Mouse (Mus musculus) left cerebral cortex, postnatal 10 days (tissue): Measurements from ENCODE around the gene Shld2. TPM values are rescaled to one million over a fixed set of nuclear protein-coding genes. Genes with fewer than 3 reads are reported as not detected.
"Not testable (repeated sequence)": the region's sequence is repeated elsewhere in the genome, so short reads cannot be mapped to it uniquely, and the experiment has no call there.

Experiments used
- DNase-seq, 2 experiments: peaks; one replicate each; pipeline ENCODE4 v3.0.0; 2021 to 2022; ENCODE audit warnings: low spot score in 2 of 2, mixed read lengths in 1 of 2; ENCODE audit errors: extremely low spot score in 1 of 2
- intact Hi-C: fragments of 180-260 bp; cut with DNase I; formaldehyde crosslinking; loops from one replicate; pipeline ENCODE4 v1.15.1; 2025
- total RNA-seq, 2 experiments: library from RNA; stranded (reverse); gene quantifications; 2 replicates each; pipeline ENCODE4 v1.2.3; 2021

Gene Shld2
- total RNA-seq, 2 experiments from 2014 or later, result 10.4 to 11.3 TPM

DNA sequence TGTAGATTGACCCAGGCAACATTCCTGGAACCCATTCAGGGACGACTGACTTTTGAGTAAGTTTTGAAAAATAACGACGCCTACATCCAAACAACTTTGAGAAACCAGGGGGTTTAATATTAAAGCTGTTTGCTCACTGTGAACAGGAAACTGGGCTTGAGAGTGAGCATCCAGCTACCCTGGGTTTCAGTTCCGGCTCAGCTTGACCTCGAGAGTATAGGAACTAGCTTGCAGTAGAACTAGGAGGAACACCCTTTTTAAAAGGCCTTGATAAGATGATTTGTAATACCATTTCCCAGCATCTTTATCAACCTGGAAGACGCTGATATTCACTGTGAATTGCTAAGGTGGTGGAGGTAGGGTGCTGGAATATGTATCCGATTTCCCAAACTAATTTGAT is 13.9 kb downstream of the Shld2 start:
- no peak for DNase-seq
- intact Hi-C loops, result no loop called here

DNA sequence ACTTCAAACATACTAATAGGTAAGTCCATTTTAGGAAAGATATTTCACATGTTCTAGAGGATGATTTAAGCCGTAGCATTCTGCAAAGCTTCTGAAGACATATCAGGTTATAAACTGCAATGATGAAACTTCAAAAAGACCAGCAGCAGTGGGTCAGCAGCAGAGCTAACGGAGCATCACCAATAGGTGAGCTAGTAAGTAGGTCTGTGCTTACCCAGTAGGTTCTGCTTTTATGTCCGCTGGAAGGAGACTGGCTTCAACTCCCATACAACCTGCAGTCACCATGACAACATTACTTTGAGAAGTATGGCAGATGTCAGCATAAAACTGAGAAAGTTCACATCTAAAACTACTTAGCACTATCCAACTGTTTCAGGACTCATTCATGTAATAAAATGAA is 16.7 kb downstream of the Shld2 start:
- DNase-seq, result no peak
- intact Hi-C loops, result no loop called here

GRCm38 (mm10) chr14:34290229-34290628 is 20.1 kb downstream of the Shld2 start:
- intact Hi-C loops, result no loop called here
- no peak for DNase-seq

DNA sequence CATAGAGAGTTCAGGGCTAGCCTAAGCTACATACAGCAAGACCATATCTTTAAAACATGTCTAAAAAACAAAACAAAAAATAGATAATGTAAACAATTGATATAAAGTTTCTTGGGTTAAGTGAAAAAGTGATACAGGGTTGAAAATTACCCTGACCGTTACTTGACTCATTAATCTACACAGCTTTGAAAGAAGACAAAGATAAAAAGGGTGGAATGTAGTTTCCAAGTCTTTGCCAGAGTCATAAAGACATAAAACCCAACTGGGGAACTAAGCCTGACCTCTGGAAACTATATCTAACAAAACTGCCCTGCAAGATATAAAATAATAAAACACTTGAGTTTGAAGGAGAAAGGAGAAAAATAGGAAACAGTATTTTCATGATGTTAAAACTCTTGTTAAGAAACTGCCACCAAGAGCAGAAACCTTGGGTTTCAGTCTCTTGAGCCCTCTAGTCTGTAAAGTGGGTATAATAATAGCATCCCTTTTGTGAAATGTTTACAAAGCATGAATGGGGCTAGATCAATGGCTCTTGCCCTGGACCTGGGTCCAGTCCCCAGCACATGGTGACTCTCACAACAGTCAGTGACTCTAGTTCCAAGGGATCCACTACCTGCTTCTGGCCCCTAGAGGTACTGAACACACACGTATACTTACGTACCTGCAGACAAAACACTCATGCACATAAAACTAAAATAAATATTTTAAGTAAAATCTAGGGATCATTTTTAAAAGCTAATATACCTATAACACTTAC is 20.9 kb downstream of the Shld2 start:
- intact Hi-C loops, result no loop called here
- no peak for DNase-seq

DNA sequence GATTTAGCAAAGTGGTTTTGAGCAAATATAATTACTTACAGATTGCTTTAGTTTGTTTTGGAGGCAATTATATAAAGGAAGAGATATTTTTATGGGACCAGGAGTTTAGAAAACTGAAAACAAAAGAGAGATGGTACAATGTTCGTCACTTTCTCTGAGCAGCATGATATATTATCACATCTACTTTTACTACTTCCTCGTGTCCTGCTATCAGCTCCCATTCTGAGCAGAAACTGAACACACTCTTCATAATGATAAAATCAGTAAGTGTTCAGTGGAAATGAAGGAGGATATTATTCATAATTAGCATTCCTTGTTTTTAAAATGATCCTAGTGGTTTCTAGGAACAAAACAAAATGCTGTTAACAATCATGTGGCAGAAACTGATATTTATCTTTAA is 21.9 kb downstream of the Shld2 start:
- intact Hi-C loops, result no loop called here

DNA sequence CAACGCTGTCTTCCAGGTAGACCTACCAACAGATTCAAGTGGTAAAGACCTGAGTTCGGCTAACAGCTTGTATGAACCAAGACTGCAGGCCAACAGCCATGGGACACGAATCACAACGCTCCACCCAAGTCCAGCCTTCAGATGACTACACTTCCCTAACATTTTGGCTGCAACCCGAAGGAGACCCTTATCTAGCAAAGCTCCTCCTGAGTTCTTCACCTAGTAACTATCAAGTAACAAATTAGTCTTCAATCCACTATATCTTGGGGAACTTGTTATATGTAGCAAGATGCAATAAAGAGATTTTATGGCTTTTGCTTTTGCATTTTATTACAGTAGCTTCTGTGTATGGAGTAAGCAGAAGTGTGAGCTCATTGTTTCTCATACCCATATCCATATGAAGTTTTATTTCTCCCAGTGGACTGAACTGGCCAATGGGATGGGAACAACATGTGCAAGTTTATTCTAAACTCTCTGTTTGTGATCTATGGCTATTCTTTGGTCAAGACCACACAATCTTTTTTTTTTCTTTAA is 28.5 kb downstream of the Shld2 start:
- intact Hi-C loops, result no loop called here
- no peak for DNase-seq

More for the DNA sequence above, 21.9 kb downstream of the Shld2 start:
- no peak for DNase-seq

- intact Hi-C loops, result no loop called here
- no peak for DNase-seq
Observed at GRCm38 (mm10) chr14:34280798-34281197, 29.5 kb downstream of the Shld2 start.

DNA sequence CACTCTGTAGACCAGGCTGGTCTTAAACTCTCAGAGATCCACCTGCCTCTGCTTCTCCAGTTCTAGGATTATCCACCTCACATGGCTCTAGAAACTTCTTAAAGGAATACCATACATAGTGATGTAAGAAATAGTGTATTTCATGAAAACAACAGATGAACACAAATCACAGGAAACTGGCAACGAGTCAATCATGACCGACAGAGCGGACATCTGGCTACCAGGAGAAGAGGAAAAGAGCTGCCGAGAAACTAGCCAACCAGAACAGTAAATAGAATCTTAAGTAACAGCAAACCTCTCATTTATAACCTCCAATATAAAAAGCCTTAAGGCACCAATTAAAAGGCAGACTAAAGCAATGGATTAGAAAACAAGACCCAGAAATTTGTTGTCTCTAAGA is 30.6 kb downstream of the Shld2 start:
- DNase-seq, result no peak
- intact Hi-C loops, result no loop called here

DNA sequence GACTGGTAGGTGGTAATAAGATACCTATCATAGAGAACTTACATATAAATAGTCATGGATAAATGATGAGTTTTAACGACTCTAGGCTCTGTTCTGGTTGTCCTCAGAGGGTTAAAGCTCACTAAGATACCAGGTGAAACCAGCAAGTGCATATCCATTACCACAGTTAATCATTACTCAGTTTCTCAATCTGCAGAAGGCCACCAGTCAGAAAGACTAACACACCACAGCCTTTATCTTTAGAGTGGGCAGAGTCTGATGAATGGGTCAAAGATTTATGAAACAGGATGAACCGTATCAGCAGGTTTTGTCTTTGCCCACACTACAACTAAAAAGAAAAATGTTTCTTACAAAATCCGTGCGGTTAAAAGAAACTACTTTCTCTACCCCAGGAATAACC is 35.1 kb downstream of the Shld2 start:
- intact Hi-C loops, result no loop called here
- no peak for DNase-seq

DNA sequence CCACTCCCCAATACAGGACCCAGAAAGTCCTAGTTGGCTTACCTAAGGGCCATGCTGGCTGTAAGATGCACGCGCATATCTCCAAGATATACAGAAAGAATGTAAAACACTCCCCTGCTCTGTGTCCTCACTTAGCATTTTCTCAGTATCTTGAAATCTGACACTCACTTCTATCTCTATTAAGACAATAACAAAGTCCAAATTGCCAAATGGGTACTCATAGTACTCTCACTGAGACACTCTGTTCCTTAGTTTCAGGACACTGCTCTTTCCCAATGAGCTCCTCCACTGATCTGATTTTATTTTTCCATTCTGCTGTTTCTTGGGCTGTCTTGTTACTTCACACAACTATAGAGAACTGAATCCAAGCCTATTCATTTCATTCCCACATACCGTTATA is 36.2 kb downstream of the Shld2 start:
- intact Hi-C loops, result loop anchor here (5.0 kb wide), 1 partner anchor 88 kb away; no protein-coding TSS in a partner anchor
- DNase-seq, result no peak

- DNase-seq, result no peak
- intact Hi-C loops, result loop anchor here (5.0 kb wide), 1 partner anchor 89 kb away; no protein-coding TSS in a partner anchor
Observed at GRCm38 (mm10) chr14:34273280-34273679, 37.0 kb downstream of the Shld2 start.

DNA sequence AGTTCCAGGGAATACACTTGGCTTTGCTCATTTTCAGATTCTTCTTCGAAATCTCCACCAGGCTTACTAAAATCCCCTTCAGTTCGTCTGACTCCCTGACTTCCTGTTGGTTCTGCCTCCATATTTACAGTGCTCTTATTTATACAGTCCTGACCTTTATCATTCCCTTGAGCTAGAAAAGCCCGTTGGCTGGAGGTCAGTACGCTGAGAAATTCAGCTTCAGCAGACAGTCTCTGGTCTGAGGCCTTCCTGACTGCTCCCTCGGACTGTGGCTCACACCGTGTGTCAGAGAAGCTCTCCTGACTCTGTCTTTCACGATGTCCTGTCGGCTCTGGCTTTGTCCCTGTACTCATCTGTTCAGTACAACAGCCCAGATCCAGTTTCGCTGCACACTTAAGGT is 42.2 kb downstream of the Shld2 start:
- DNase-seq, result no peak
- intact Hi-C loops, result no loop called here

DNA sequence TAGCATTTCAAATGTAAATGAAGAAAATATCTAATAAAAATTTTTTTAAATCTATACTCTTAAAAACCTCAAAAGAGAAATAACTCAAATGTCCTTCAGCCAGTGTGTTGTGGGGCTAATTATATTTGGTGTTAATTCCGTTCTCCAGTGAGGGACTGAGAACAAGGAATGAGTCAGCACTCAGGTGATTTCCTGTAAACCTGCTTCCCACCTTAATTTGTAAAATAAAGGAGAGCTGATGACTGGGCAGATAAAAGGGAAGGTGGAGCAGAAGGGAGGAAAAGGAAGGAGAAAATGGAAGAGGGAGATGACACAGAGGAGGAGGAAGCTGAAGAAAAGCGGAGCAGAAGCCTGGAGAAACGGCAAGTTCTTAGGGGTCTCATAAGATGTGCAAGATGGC is 51.8 kb downstream of the Shld2 start:
- intact Hi-C loops, DNase-seq: not testable (repeated sequence)

DNA sequence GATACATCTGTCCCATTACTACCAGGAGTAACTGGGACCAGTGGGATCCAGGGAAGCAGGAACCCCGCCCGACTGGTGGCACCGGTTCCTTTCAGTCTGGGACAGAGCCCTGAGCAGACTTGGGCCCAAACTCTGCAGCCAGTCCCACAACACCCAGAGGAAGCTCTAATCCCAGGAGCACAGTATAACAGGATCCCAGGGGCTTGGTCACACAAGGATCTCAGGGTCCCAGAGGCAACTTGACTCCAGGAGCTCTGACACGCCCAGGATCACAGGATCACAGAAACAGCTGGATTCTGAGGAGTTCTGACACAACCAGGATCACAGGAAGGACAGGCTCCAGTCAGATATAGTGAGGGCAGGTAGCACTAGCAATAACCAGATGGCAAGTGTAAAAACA is 57.0 kb downstream of the Shld2 start:
- DNase-seq, result no peak
- intact Hi-C loops, result no loop called here

DNA sequence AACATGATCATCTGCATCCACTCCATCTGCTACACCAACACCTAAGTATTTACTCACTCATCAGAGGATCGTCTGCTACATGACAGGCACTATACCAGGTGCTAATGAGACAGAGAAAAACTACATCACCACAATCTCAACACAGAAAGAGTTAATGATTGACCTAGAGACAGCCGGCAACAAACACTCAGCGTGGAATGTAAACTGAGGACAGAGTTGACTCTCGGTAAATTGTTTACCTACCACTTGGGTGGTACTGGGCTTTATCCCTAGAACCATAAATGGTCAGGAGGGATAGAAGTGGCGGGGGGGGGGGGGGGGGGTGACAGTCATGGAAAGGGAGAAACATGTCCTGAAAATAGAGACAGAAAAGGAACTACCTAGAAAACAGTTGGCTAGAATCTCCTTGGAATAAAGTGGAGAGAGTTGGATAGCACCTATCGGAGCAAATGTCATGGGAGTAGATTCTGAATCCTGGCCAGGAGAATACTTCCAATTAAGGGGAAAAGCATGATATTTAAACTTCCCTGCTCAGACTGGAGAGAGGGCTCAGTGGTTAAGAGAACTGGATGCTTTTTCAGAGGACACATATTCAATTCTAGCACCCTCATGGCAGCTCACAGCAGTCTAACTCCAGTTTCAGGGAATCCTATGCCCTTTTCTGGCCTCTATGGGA is 57.7 kb downstream of the Shld2 start:
- DNase-seq, result no peak
- intact Hi-C loops, result no loop called here

DNA sequence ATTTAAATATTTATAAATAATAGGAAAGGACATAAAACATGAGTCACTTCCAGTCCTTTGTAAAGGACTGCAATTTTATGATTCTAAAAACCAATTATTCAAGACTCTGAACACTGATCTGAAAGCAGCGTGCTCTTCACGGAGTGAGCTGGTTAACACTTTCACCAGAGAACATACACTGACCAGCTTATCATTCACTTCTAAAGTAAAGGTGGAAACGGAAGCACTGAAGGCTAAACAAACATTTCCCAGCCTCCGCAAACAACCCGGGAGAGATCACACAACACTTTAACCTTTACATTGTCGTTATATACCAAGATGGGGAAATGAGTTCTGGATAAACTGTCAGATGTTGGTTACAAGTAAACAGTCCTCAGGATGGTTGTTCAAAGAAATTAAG is 69.6 kb downstream of the Shld2 start:
- no peak for DNase-seq
- intact Hi-C loops, result no loop called here

- intact Hi-C loops, result no loop called here
- DNase-seq, result no peak
Observed at GRCm38 (mm10) chr14:34240263-34240662, 70.0 kb downstream of the Shld2 start.

DNA sequence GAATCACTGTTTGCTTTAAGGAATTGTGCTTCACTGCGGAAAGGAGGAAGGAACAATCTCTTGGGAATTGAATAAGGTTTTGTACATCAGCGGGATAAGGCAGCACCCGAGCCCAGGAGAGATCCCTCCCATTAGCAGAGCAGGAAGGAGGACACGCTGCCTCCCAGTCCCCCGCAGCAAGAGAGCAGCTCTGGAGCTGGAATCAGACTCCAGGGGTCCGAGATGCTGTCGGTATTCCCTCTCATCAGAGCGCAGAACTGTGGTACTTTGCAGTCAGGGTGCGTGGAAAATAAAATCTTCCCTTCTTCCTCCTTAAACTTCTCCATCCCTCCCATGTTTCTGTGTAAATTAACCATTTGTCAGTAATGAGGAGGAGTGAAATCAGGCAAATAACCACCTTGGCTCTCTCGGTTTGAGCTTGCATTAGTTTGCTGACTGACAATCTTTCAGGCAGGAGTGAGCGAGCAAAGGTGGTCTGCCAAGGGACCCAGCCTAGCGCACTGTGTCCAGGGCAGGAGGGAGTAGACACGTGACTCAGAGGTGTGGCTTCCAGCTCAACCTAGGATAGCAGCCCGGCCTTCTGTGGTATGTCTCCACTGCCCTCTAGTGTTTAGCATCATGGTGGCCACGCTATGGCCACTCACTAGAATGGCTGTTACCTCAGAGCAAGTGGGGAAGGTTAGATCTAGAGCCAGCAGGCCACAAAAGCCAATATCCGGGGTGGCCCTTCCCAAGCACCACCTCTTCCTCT is 75.5 kb downstream of the Shld2 start:
- DNase-seq, result peak; percentile 31 to 77
- intact Hi-C loops, result loop anchor here (5.0 kb wide), 1 partner anchor 153 kb away; no protein-coding TSS in a partner anchor

DNA sequence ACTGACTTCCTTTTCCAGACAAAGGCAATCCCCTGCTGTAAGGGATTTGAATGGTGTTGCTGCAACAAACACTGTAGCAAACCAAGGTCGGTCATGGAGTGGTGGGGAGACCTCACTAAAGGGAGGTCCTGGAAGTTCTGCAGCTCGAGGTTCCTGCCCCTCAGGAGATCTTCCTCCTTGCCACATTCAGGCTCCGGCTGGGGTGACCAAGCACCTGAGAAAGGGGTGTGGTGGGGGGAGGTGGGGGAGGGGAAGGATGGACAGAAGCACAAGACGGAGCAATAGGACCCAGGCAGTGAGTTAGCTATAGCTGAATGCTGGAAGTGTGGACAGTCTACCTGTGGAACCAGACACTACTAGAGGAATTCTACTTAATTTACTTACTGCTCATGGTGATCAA is 76.4 kb downstream of the Shld2 start:
- intact Hi-C loops, result no loop called here
- no peak for DNase-seq
